Mouse (Mus musculus) testis, postnatal 10 days (tissue): Measurements from ENCODE around the gene Lrrc1.
A peak's percentile ranks its signal among the peaks of the same experiment; 100 is the strongest.
"Not testable (repeated sequence)": the region's sequence is repeated elsewhere in the genome, so short reads cannot be mapped to it uniquely, and the experiment has no call there.

Experiments used
- DNase-seq: peaks from one replicate; pipeline ENCODE4 v3.0.0; 2021; ENCODE audit warnings: low spot score

Lrrc1 gene

DNA sequence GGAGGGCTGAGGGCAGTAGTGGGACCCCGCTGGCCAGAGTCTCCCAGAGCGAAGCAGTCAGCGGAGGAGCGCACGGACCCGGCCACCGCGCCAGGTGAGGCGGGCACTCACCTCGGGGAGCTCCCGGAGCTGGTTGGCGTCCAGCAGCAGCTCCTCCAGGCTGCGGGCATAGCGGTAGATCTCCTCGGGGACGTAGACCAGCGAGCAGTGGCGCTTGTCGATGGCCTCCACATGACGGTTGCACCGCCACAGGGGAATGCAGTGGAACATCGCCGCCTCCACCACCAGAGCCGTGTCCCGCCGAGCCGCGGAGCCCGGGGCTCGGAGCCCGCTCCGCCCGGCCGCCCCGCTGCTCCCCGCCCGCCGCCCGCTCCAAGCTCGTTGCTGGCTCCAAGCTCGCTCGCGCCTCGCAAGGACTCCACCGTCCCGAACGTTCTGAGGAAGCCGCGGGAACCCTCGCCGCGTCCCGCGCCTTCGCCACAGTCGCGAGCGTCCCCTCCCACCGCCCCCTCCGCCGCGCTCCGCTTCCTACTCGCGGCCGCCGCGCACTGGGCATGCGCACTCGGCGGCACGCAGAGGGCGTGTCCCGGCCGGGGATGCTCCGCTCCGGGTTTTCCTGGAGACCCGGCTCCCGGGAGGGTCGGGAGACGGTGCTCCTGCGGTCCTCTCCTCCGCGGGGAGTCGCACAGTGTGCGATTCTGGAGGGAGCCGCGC is at the start of gene Lrrc1:
Lrrc1 (minus strand) TSS at position 517 of the 714 bp plus-strand sequence.
- peak; percentile 94 for DNase-seq

DNA sequence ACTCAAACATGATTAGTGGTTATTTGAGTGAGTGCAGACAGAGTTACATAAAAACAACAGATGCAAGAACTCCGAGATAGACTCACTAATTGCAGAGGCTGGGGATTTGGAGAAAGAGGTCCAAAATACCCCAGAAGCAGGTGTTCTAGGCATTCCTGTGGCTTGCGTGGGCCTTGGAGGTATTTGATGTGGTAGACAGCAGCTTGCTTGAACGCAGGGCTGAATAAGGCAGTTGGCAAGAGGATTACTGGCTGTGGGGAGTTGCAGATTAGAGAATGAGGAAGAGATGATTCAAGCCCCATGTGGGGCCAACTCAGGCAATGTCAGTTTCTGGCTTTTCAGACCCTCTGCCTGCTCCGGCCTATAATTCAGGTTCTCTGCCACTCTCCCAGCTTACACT is 47.8 kb upstream of the Lrrc1 start:
- DNase-seq: no peak

DNA sequence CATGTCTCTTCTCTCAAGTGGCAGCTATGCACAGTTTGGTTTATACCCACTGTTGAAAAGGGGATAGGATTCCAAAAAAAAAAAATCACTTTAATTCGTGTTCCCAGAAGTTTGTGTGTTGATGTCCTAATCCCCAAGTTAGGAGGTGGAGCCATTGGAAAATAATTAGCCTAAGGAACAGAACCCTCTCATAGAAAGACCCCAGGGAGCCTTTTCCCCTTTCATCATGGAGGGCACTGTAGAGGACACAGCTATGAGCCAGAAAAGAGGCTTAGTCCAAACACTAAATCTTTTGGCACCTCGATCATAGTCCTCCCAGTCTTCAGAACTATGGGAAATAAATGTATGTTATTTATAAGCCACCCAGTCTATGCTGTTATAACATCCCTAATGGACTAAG is 44.8 kb upstream of the Lrrc1 start:
- DNase-seq: no peak

DNA sequence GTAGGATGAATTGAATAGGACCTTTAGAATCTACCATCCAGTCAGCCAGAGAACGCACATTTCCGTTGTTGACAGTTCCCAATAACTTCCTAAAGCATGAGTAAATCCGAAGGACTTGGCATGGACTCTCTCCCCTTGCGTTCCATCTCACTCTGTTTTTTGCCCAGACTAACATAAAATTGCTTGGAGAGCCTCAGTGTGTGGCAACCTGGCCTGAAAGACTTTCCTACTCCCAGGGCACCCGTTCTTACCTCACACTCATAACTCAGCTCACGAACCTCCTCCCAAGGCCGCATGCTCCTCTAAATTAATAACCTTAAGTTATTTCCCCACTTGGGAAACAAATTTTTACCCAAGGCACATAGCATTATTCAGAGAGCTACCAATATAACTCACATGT is 42.9 kb upstream of the Lrrc1 start:
- DNase-seq: no peak

DNA sequence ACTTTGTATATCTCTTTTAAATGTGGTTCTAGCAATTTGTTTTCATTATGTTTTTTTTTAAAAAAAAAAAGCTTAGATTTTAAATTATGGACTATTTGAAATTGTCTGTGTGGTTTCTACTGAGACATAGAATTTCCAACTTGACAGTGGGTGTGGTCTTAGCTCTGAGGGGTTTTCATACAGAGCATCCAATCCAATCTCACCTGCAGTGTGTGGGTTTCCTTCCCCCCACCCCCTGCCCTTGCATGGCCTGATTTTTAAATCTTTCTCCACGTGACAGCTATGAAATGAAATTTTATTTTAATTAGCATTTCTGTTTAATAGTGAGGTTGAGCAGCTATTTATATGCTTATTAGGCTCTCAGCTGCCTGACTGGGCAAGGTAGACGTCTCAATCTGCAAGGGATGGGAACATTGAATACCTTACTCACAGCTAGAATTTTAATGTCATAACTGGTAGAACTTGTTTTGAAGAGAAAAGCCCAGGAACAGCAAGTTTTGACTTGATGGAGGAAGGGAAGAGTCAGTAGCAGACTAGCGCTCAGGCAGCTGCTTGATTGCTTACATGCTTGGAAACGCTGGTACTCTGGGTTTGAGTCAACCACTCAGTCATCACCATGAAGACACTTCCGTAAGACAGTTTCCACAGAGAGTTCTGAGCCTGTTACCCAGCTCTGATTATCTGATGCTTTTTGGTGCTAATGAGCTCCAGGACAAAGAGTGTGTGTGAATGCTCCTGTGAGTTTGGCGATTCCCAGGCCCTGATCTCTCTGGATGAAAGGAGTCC is 42.3 kb upstream of the Lrrc1 start:
- no peak for DNase-seq

DNA sequence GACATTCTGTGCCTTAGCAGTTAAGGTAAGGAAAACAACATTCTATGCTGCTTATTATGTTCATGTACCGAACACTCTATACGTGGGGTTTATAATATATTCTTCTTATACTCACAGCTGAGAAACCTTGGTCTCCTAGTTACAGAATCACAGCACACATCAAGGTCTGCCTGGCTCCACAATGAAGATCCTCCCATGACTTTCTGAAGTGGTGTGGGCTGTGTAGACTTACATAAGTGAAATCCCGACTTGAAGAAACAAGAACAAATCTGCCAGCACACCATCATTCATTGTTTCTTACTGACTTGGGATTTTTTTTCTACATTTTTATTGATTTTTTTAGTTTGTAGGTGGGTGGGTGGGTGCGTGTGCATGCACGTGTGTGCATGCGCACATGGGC is 40.1 kb upstream of the Lrrc1 start:
- DNase-seq: no peak

DNA sequence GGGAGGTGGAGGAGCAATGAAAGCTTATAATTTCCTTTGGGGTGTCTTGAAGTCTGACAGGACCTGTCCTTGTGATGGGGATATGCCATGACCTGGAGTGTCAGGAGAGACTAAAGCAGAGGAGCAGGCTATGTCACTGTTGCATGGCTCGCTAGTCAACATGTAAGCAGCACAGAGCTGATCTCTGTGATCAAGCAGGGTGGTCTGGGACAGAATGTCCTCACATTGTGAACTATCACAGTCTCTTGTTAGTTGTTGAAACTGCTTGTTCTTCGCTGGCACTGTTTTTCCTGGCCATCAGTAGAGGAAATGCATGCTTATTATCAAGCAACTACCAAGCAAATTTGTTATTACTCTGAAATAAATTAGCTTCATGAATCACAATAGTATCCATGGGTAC is 38.6 kb upstream of the Lrrc1 start:
- peak; percentile 51 for DNase-seq

DNA sequence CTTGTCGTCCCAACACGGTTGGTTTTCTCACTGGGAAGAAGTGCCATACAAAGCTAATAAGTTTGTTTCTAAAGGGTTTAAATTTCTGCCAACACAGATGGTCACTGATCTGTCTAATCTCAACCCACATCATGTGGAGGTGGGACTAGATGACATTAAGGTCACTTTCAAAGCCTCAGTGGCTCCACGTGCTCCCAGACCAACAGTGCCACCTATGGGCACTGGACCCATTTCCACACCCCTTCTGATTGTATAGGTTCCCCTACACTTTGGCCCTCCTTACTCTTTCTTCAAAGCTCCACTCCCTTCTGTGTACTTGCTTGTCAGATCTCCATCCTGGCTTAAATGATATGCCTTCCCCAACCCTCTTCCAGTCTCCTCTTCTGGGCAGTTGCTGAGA is 35.2 kb upstream of the Lrrc1 start:
- no peak for DNase-seq

DNA sequence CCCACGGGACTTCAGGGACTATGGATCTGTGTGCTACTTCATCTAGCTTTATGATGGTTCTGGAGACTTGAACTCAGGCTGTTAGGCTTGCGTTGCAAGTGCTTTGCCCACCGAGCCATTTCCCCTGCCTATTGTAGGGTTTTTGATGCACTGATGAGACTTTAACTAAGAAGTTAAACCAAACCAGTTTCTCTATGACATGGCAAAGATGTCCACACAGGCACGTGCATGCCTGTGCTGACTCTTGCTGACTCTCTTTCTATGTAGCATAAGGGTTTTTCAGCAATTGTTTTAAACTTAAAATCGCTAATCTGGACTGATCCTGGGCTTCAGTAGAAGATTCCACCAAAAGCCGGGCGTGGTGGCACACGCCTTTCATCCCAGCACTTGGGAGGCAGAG is 33.3 kb upstream of the Lrrc1 start:
- DNase-seq: no peak

DNA sequence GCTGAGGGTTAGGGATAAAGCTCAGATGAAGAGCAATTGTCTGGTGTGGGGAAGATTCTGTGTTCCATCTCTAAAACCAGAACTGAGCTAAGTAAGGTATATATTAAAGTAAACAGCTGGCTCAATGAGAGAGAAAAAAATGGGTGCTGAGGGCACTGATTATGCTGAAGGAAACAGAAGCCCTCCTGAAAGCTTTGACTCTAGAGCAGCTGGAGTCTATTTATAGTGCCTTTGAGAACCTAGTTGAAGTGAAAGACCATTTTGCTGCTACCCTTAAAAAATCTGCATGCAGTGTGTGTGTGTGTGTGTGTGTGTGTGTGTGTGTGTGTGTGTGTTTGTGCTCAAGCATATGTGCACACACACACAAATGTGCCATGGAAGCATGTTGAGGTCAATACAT is 32.7 kb upstream of the Lrrc1 start:
- DNase-seq: no peak

DNA sequence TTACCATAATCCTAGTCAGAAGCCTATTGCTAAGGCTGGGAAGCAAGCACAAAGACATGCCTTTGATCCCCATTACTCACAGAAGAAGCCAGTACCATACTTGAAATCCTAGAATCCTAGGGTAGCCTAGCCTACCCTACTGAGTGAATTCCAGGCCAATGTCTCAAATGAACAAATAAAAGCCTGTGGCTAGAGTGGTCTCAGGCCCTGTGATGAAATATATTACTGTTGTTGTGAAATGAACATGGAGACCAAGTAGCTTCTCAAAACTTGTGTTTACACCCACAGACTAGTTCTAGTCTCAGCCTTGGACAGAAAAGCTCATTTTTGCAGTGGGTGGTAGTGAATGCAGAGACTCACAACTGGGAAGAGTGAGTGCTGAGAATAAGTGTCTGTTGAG is 31.6 kb upstream of the Lrrc1 start:
- DNase-seq: no peak

DNA sequence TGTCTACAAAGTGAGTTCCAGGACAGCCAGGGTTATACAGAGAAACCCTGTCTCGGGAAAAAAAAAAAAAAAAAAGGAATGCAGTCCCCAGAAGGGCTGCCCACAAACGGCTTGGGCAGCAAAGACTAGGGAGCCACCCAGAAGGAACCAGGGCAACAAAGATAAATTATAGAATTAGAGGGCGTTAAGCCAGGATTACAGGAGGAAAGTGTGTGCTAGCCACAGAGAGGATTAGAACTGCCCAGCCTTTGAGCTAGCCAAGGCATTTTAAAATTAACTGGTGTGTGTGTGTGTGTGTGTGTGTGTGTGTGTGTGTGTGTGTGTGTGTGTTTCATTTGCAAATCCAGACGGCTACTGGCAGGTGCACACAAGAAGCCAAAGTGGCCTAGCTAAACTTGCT is 30.3 kb upstream of the Lrrc1 start:
- DNase-seq: not testable (repeated sequence)

DNA sequence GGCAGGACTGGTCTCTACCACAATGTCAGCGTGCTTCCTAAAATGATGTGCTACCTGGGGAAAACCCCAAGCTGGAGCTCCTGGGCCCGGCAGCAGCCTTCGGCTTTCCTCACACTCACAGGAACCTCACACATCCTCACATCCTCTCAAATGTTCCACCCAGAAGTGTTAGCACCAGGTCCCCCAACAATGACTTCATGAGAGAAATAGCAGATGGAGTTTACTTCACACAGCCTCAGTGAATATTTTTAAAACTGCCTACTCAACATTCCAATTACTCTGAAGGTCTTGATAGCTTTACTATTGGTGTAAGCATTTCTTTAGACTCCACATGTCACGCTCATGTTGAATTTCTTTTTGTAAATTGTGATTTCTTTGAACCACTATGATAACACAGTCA is 27.2 kb upstream of the Lrrc1 start:
- DNase-seq: no peak

DNA sequence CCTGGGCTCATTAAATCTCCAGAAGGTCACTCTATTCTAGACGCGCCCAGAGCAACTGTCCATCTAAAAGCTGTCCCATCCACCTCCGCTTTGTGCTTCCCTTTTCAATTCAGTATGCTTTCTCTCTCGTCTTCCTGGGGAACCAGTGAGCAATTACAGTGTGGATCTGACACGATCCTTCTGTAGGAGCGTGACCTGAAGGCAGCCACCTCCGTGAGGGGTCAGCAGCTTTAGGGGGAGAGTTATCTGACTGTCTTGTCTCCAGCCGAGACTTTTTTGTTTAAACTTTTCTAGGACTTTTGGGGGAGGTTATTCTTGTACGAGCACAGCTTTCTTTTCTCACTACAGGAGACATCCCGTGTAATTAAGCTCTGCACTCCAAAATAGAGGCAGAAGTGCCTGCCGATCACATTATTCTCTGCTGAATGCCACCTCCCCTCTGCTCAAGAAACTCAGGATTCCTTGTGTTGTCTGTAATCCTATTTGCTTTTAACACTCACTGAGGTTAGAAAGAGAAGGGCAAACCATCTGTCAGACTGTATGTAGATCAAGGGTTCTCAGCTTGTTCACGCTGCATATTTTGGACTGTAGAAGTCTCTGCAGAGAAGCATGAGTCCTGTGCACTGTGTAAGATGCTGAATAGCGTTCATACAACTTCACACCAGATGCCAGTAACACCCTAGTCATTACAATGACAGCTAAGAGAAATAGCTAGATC is 24.3 kb upstream of the Lrrc1 start:
- no peak for DNase-seq

DNA sequence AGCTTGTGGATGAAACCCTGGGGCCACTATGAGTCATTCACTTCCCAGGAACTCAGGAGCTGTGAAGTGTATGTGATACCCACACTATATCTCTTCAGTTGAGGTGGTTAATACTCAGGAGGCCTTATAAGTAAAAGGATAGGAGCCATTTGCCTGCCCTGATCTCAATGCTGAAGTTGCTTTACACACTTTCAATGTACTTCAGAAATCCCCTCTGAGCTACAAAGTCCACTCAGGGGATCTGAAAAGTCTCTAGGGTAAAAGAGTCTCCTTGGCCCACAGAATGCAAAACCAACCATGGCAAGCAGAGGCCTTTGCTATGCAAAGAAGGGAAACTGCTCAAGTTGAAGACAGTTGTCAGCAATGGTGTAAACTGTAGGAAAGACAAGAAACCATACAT is 17.2 kb upstream of the Lrrc1 start:
- no peak for DNase-seq

DNA sequence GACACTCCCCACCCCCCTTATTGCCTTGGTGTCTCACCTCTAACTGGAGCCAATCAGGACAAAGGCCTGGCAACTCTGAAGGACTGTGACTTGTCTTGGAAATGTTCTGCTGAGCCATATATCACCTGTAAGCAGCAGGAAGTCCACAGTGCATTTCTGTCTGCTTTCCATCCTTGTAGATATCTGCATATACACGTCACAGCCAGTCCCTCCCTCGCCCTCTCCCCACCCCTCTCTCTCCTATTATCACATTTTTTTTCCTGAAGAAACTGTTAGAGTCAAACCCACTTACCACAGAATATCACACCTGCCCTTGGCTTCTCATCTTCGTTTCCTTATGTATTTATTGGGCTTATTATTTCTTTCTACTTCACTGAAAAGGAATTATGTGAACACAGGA is 13.3 kb upstream of the Lrrc1 start:
- DNase-seq: no peak

DNA sequence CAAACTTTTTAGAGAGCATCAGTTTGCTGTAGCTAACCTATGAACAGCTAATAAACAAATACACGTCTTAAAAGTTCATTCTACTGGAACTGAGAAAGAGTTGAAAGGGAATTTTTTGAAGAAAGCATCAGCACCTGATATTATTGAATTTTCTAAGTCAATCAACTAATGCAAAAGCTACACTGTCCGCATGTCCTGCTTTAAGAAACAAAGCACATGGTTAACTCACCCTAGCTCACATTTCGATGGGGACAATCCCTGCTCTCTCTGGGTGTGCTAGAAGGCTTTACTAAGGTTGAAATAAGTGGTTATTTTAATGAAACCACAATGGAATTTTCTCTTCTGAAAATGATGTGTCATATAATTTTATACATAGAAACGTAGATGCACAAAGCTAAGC is 12.5 kb upstream of the Lrrc1 start:
- no peak for DNase-seq

DNA sequence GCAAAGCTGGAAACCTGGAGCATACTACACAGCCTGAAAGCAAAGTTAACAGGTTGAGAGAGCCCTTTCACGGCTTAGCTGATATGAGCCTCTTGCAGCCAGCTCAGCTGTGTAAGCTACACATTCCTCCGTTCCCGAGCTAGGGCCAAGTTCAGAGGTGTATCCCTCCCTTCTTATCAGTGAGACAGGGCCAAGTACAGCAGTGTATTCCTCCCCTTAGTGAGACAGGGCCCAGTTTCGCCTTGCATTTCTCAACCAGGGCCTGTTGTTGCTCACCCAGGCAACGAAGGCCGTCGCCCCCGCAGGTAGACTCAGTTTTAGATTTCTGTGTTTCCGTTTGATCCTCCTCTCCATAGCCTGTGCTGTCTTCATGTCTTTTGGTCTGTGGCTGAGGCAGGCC is 11.8 kb upstream of the Lrrc1 start:
- DNase-seq: no peak

DNA sequence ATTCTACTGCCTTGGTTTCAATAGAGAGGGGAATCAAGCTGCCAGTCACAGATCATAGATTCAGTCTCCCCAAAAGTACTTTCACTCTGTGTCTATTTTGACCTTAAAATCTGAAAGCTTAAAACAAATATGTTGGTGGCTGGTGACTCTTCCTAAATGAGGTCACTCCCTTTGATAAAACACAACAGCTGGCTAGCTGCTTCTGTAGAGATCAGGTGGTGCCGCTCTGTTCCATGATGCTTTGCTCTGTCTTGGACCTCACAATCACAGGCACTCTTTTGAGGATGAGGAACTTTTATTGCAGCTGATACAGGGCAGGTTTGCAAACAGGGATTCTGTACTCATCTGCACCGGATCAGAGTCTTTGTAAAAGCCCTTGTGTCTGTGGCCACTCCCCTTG is 8.8 kb upstream of the Lrrc1 start:
- peak; percentile 19 for DNase-seq

DNA sequence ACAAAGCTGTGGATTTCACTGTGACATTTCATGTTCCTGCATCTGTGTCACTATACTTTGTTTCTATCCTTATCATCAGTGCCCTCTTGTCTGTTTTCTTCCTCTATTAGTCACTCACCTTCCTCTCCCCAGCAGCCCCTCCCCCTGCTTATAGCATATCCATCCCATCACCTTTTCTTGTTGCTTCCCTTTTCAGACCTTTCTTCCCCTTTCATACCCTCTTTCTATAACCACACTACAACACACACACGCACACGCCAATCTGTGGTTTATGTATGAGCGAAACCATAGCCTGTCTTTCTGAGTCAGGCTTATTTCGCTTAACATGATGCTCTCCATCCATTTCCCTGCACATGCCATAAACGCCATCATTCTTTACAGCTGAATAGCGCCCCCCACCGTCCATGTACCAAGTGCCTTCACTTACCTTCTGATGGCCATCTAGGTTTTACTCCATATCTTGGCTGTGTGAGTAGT is 6.4 kb upstream of the Lrrc1 start:
- peak; percentile 37 for DNase-seq

DNA sequence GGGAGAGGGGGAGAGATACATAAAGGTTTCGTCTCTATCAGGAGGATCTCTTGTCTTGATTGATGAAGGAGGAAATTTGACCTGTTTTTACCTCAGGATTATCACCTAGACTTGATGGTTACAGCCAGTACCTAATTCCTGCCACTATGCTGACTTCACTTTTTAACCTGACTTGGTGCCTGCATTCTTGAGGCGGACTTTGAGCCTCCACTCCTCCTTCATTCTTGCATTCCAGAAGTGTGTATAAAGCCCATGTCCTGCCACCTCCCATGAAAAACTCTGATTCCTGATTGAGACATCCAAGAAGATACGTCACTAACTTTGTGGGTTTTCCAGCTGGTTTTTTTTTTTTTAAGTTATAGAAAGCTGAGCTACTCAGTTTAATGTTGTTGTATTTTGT is 1.3 kb upstream of the Lrrc1 start:
- no peak for DNase-seq

DNA sequence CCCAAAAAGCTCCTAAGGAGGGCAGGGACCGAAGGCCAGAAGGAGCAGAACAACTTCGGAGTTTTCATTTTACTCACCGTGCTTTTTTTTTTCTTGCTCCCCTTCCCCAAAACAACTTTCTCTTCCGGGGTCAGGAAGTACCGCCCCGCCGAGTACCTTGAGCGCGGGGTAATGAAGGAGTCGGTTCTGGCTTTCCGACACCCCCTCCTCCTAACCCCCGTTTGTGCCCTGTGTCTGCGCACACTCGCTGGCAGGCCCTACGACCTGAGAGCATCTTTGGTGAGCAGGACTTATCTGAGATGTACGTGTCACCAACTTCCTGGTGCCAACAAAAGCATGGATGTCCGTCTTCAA is 375 bp upstream of the Lrrc1 start:
- DNase-seq: no peak
